Mouse (Mus musculus) hindbrain, embryonic 11.5 days (tissue): ENCODE data around the gene BC048403. TPM values are rescaled to one million over a fixed set of nuclear protein-coding genes. Genes with fewer than 3 reads are reported as not detected.

Experiments used
- ATAC-seq: fragments of 200-750 bp; cut with Nextera tagmentation; 2 replicates; pipeline ENCODE4 v1.8.0; 2017; ENCODE audit warnings: mild to moderate bottlenecking, moderate TSS enrichment, moderate library complexity; ENCODE audit not compliant: low FRiP score
- DNase-seq: peaks from one replicate; pipeline ENCODE4 v3.0.0-alpha.2; 2015; ENCODE audit warnings: low spot score
- H3K27ac ChIP-seq: fragments of 300-500 bp; sonication (generic); 2 replicates; pipeline ENCODE4 v1.5.1; 2014; ENCODE audit warnings: mild to moderate bottlenecking, low read depth, low read length
- H3K27me3 ChIP-seq: fragments of 300-500 bp; sonication (generic); 2 replicates; pipeline ENCODE4 v1.6.1; 2014; ENCODE audit warnings: mild to moderate bottlenecking, low read length, moderate library complexity, mixed read lengths; ENCODE audit not compliant: control insufficient read depth, insufficient read depth
- H3K36me3 ChIP-seq: fragments of 300-500 bp; sonication (generic); 2 replicates; pipeline ENCODE4 v1.6.1; 2014; ENCODE audit warnings: mild to moderate bottlenecking, low read length, moderate library complexity, mixed read lengths; ENCODE audit not compliant: control insufficient read depth, insufficient read depth
- H3K4me1 ChIP-seq: fragments of 300-500 bp; sonication (generic); replicated peaks from 2 replicates; pipeline ENCODE4 v1.6.1; 2014; ENCODE audit warnings: low read length, mixed read lengths; ENCODE audit not compliant: control insufficient read depth, insufficient read depth
- H3K4me2 ChIP-seq: fragments of 300-500 bp; sonication (generic); replicated peaks from 2 replicates; pipeline ENCODE4 v1.6.1; 2014; ENCODE audit warnings: mild to moderate bottlenecking, low read depth, low read length
- H3K4me3 ChIP-seq: fragments of 300-500 bp; sonication (generic); 2 replicates; pipeline ENCODE4 v1.5.1; 2014; ENCODE audit warnings: low read depth, low read length
- H3K9ac ChIP-seq: fragments of 300-500 bp; sonication (generic); 2 replicates; pipeline ENCODE4 v1.6.1; 2014; ENCODE audit warnings: low read depth, low read length
- H3K9me3 ChIP-seq: fragments of 300-500 bp; sonication (generic); 2 replicates; pipeline ENCODE4 v1.6.1; 2016; ENCODE audit warnings: low read length; ENCODE audit not compliant: control insufficient read depth
- WGBS: fragments of 180-500 bp; shearing (Covaris S2); extraction: QIAGEN DNeasy Blood & Tissue Kit; methylation state at CpG from one replicate; pipeline ENCODE4 v1.1.7; 2014; 5-methylcytosine and 5-hydroxymethylcytosine counted together
- polyA plus RNA-seq: library from polyadenylated mRNA; unstranded; fragments of >200 nt; fragmentation: Nextera tagmentation; extraction: Ambion mirVana; gene quantifications from 2 replicates; pipeline ENCODE4 v1.2.1, GENCODE M21; 2014

Gene BC048403
- polyA plus RNA-seq, 1 experiment from 2014 or later = 2.9 TPM

- H3K36me3 ChIP-seq = no peaks in the 10 kb centered on the region
- no peak overlapping the region for H3K9ac ChIP-seq
- H3K27me3 ChIP-seq = no peaks in the 10 kb centered on the region
- no peak overlapping the region for H3K4me2 ChIP-seq
- H3K9me3 ChIP-seq = no peaks in the 10 kb centered on the region
- H3K4me1 ChIP-seq = no peaks in the 10 kb centered on the region
- no peak for ATAC-seq
- H3K4me3 ChIP-seq = no peak overlapping the region
- no peak overlapping the region for H3K27ac ChIP-seq
- 94% methylated on average over 18 of the region's 18 CpGs for WGBS
- no peak for DNase-seq
Observed at GRCm38 (mm10) chr10:121718896-121719585, 20.7 kb upstream of the BC048403 start.

- Histone ChIP-seq H3K4me1 (no peaks in the 10 kb centered on the region), H3K27ac (no peak overlapping the region), H3K4me2 (no peak overlapping the region), H3K36me3 (no peaks in the 10 kb centered on the region), H3K9me3 (no peaks in the 10 kb centered on the region), H3K27me3 (no peaks in the 10 kb centered on the region), H3K4me3 (no peak overlapping the region), H3K9ac (no peak overlapping the region)
- ATAC-seq (no peak), DNase-seq (no peak)
- 94% methylated on average over 13 of the region's 13 CpGs for WGBS
Observed at GRCm38 (mm10) chr10:121720701-121721100, 19.0 kb upstream of the BC048403 start.

- DNase-seq (no peak), ATAC-seq (no peak)
- 78% methylated on average over 4 of the region's 4 CpGs for WGBS
- H3K27me3 ChIP-seq = no peaks in the 10 kb centered on the region
- no peak overlapping the region for H3K4me3 ChIP-seq
- H3K9me3 ChIP-seq = no peaks in the 10 kb centered on the region
- no peaks in the 10 kb centered on the region for H3K36me3 ChIP-seq
- no peak overlapping the region for H3K27ac ChIP-seq
- no peaks in the 10 kb centered on the region for H3K4me1 ChIP-seq
- H3K4me2 ChIP-seq = no peak overlapping the region
- no peak overlapping the region for H3K9ac ChIP-seq
Observed at GRCm38 (mm10) chr10:121726505-121726904, 13.2 kb upstream of the BC048403 start.

GRCm38 (mm10) chr10:121727151-121727550 lies 12.6 kb upstream of the BC048403 start:
- H3K4me2 ChIP-seq = no peak overlapping the region
- H3K36me3 ChIP-seq = no peaks in the 10 kb centered on the region
- DNase-seq (no peak), ATAC-seq (no peak)
- no peaks in the 10 kb centered on the region for H3K27me3 ChIP-seq
- H3K9ac ChIP-seq = no peak overlapping the region
- H3K4me1 ChIP-seq = no peaks in the 10 kb centered on the region
- WGBS = 76% methylated on average over 4 of the region's 4 CpGs
- no peaks in the 10 kb centered on the region for H3K9me3 ChIP-seq
- no peak overlapping the region for H3K27ac ChIP-seq
- no peak overlapping the region for H3K4me3 ChIP-seq

GRCm38 (mm10) chr10:121728226-121728625 lies 11.5 kb upstream of the BC048403 start:
- Histone ChIP-seq H3K9ac (no peak overlapping the region), H3K27me3 (no peaks in the 10 kb centered on the region), H3K4me2 (no peak overlapping the region), H3K9me3 (no peaks in the 10 kb centered on the region), H3K4me1 (no peaks in the 10 kb centered on the region), H3K27ac (no peak overlapping the region), H3K4me3 (no peak overlapping the region), H3K36me3 (no peaks in the 10 kb centered on the region)
- DNase-seq (no peak), ATAC-seq (no peak)
- WGBS = 98% methylated on average over 4 of the region's 4 CpGs

GRCm38 (mm10) chr10:121731048-121731725 lies 8.6 kb upstream of the BC048403 start:
- DNase-seq = no peak
- Histone ChIP-seq H3K4me3 (no peak overlapping the region), H3K27ac (no peak overlapping the region), H3K4me2 (no peak overlapping the region), H3K9ac (no peak overlapping the region), H3K36me3 (no peaks in the 10 kb centered on the region), H3K4me1 (no peaks in the 10 kb centered on the region), H3K27me3 (no peaks in the 10 kb centered on the region), H3K9me3 (no peaks in the 10 kb centered on the region)
- WGBS = 92% methylated on average over 8 of the region's 8 CpGs
- ATAC-seq = no peak

GRCm38 (mm10) chr10:121732542-121732941 lies 7.2 kb upstream of the BC048403 start:
- DNase-seq = no peak
- no peak for ATAC-seq
- Histone ChIP-seq H3K27me3 (no peaks in the 10 kb centered on the region), H3K4me3 (no peak overlapping the region), H3K9ac (no peak overlapping the region), H3K4me1 (no peaks in the 10 kb centered on the region), H3K27ac (no peak overlapping the region), H3K36me3 (no peaks in the 10 kb centered on the region), H3K9me3 (no peaks in the 10 kb centered on the region), H3K4me2 (no peak overlapping the region)
- 90% methylated on average over 9 of the region's 9 CpGs for WGBS

- DNase-seq = no peak
- WGBS = 90% methylated on average over 3 of the region's 3 CpGs
- Histone ChIP-seq H3K9me3 (no peaks in the 10 kb centered on the region), H3K4me1 (no peaks in the 10 kb centered on the region), H3K27ac (no peak overlapping the region), H3K4me2 (no peak overlapping the region), H3K36me3 (no peaks in the 10 kb centered on the region), H3K27me3 (no peaks in the 10 kb centered on the region), H3K9ac (no peak overlapping the region), H3K4me3 (no peak overlapping the region)
- no peak for ATAC-seq
Observed at GRCm38 (mm10) chr10:121737256-121737655, 2.5 kb upstream of the BC048403 start.

GRCm38 (mm10) chr10:121742336-121742735 lies 2.6 kb downstream of the BC048403 start:
- ATAC-seq (no peak), DNase-seq (no peak)
- WGBS = 24% methylated on average over 4 of the region's 4 CpGs
- no peak overlapping the region for H3K9ac ChIP-seq
- no peaks in the 10 kb centered on the region for H3K9me3 ChIP-seq
- H3K36me3 ChIP-seq = 0 out of 2 replicates have a peak, but pooled peaks cover 2% of the 10 kb centered on the region
- no peak overlapping the region for H3K4me2 ChIP-seq
- H3K27ac ChIP-seq = no peak overlapping the region
- H3K27me3 ChIP-seq = no peaks in the 10 kb centered on the region
- H3K4me3 ChIP-seq = no peak overlapping the region
- H3K4me1 ChIP-seq = no peaks in the 10 kb centered on the region
